Mouse (Mus musculus) heart, postnatal 0 days (tissue): ENCODE data around the gene Traf4. TPM values are rescaled to one million over a fixed set of nuclear protein-coding genes. Genes with fewer than 3 reads are reported as not detected.

Source experiments
- ATAC-seq: fragments of 200-750 bp; cut with Nextera tagmentation; 2 replicates; pipeline ENCODE4 v1.8.0; 2017; ENCODE audit warnings: low read depth, moderate number of reproducible peaks, moderate library complexity; ENCODE audit not compliant: insufficient read depth
- DNase-seq: peaks from one replicate; pipeline ENCODE4 v3.0.0-alpha.2; 2016; ENCODE audit warnings: low spot score
- H3K27ac ChIP-seq: fragments of 300-500 bp; sonication (generic); 2 replicates; pipeline ENCODE4 v1.5.1; 2014; ENCODE audit warnings: low read depth, mild to moderate bottlenecking
- H3K27me3 ChIP-seq: fragments of 300-500 bp; sonication (generic); 2 replicates; pipeline ENCODE4 v1.6.1; 2014; ENCODE audit warnings: low read length, mixed read lengths; ENCODE audit not compliant: control insufficient read depth, insufficient read depth
- H3K36me3 ChIP-seq: fragments of 300-500 bp; sonication (generic); replicated peaks from 2 replicates; pipeline ENCODE4 v1.6.1; 2014; ENCODE audit warnings: low read length, mixed read lengths; ENCODE audit not compliant: control insufficient read depth, insufficient read depth
- H3K4me1 ChIP-seq: fragments of 300-500 bp; sonication (generic); 2 replicates; pipeline ENCODE4 v1.6.1; 2014; ENCODE audit warnings: antibody characterized with exemption; ENCODE audit not compliant: control insufficient read depth, insufficient read depth
- H3K4me2 ChIP-seq: fragments of 300-500 bp; sonication (generic); 2 replicates; pipeline ENCODE4 v1.6.1; 2014; ENCODE audit warnings: low read depth, mild to moderate bottlenecking, low read length, moderate library complexity
- H3K4me3 ChIP-seq: fragments of 300-500 bp; sonication (generic); 2 replicates; pipeline ENCODE4 v1.5.1; 2014; ENCODE audit warnings: low read depth, low read length
- H3K9ac ChIP-seq: fragments of 300-500 bp; sonication (generic); replicated peaks from 2 replicates; pipeline ENCODE4 v1.6.1; 2014; ENCODE audit warnings: low read depth, low read length, mixed read lengths
- H3K9me3 ChIP-seq: fragments of 300-500 bp; sonication (generic); replicated peaks from 2 replicates; pipeline ENCODE4 v1.6.1; 2016; ENCODE audit warnings: low read length; ENCODE audit not compliant: control insufficient read depth
- CTCF ChIP-seq: IDR thresholded peaks from 2 replicates; pipeline ENCODE4 v1.5.1; 2016; ENCODE audit warnings: antibody characterized with exemption, control low read depth, low read depth
- EP300 ChIP-seq: IDR thresholded peaks from 2 replicates; pipeline ENCODE4 v1.6.1; 2016; ENCODE audit warnings: antibody characterized with exemption, low read depth
- WGBS: fragments of 180-500 bp; shearing (Covaris S2); extraction: QIAGEN DNeasy Blood & Tissue Kit; methylation state at CpG from one replicate; pipeline ENCODE4 v1.1.7; 2014; 5-methylcytosine and 5-hydroxymethylcytosine counted together
- polyA plus RNA-seq: library from polyadenylated mRNA; unstranded; fragments of >200 nt; fragmentation: Nextera tagmentation; extraction: Ambion mirVana; gene quantifications from 2 replicates; pipeline ENCODE4 v1.2.1, GENCODE M21; 2015
- total RNA-seq: library from RNA; depleted of rRNA; stranded (reverse); fragments of >200 nt; gene quantifications from 2 replicates; pipeline ENCODE4 v1.2.3, GENCODE M21; 2014; ENCODE audit warnings: low replicate concordance

Traf4 gene
- total and polyA plus RNA-seq, 2 experiments from 2014 or later: 21.2 to 25.1 TPM

- Histone ChIP-seq H3K4me2 (no peak overlapping the region), H3K27ac (no peak overlapping the region), H3K9me3 (no peaks in the 10 kb centered on the region), H3K27me3 (no peaks in the 10 kb centered on the region), H3K36me3 (peaks cover 74% of the 10 kb centered on the region), H3K9ac (no peak overlapping the region), H3K4me3 (no peak overlapping the region), H3K4me1 (no peaks in the 10 kb centered on the region)
- TF ChIP-seq CTCF (no peak), EP300 (no peak)
- 89% methylated on average over 7 of the region's 7 CpGs for WGBS
- ATAC-seq (no peak), DNase-seq (no peak)
These were observed 41.8 kb upstream of the Traf4 start for GRCm38 (mm10) chr11:78207190-78207589.

- H3K27me3 ChIP-seq: no peaks in the 10 kb centered on the region
- no peak overlapping the region for H3K4me2 ChIP-seq
- H3K9me3 ChIP-seq: no peaks in the 10 kb centered on the region
- no peak for TF ChIP-seq CTCF
- TF ChIP-seq EP300: no peak
- peaks cover 60% of the 10 kb centered on the region for H3K36me3 ChIP-seq
- no peak overlapping the region for H3K4me3 ChIP-seq
- no peak overlapping the region for H3K9ac ChIP-seq
- DNase-seq (no peak), ATAC-seq (no peak)
- 83% methylated on average over 13 of the region's 13 CpGs for WGBS
- no peak overlapping the region for H3K27ac ChIP-seq
- no peaks in the 10 kb centered on the region for H3K4me1 ChIP-seq
These were observed 40.2 kb upstream of the Traf4 start for GRCm38 (mm10) chr11:78205361-78206206.

GRCm38 (mm10) chr11:78204287-78204686 is 38.9 kb upstream of the Traf4 start:
- H3K9me3 ChIP-seq: no peaks in the 10 kb centered on the region
- no peak overlapping the region for H3K4me3 ChIP-seq
- WGBS: 66% methylated on average over 6 of the region's 6 CpGs
- no peaks in the 10 kb centered on the region for H3K27me3 ChIP-seq
- peaks cover 47% of the 10 kb centered on the region for H3K36me3 ChIP-seq
- no peaks in the 10 kb centered on the region for H3K4me1 ChIP-seq
- H3K27ac ChIP-seq: no peak overlapping the region
- DNase-seq (no peak), ATAC-seq (no peak)
- TF ChIP-seq EP300 (no peak), CTCF (no peak)
- no peak overlapping the region for H3K4me2 ChIP-seq
- H3K9ac ChIP-seq: no peak overlapping the region

GRCm38 (mm10) chr11:78202372-78202771 is 37.0 kb upstream of the Traf4 start:
- Histone ChIP-seq H3K9me3 (no peaks in the 10 kb centered on the region), H3K4me2 (no peak overlapping the region), H3K9ac (no peak overlapping the region), H3K4me1 (no peaks in the 10 kb centered on the region), H3K4me3 (no peak overlapping the region), H3K36me3 (peaks cover 28% of the 10 kb centered on the region), H3K27ac (no peak overlapping the region), H3K27me3 (no peaks in the 10 kb centered on the region)
- TF ChIP-seq CTCF (no peak), EP300 (no peak)
- 91% methylated on average over 3 of the region's 3 CpGs for WGBS
- DNase-seq (no peak), ATAC-seq (no peak)

- no peak overlapping the region; the same call in 1 of the 2 replicates for H3K27ac ChIP-seq
- no peak for DNase-seq
- H3K4me3 ChIP-seq: peak overlapping the region; percentile 55
- TF ChIP-seq EP300 (no peak), CTCF (no peak)
- peak overlapping the region; percentile 69 for H3K4me2 ChIP-seq
- 47% methylated on average over 23 of the region's 23 CpGs for WGBS
- H3K4me1 ChIP-seq: peaks cover 6% of the 10 kb centered on the region; the same call in 1 of the 2 replicates
- peak overlapping the region; percentile 40 for H3K9ac ChIP-seq
- ATAC-seq: no peak
- H3K9me3 ChIP-seq: no peaks in the 10 kb centered on the region
- no peaks in the 10 kb centered on the region for H3K27me3 ChIP-seq
- H3K36me3 ChIP-seq: peaks cover 20% of the 10 kb centered on the region
These were observed 29.9 kb upstream of the Traf4 start for GRCm38 (mm10) chr11:78195101-78195863.
